Mouse (Mus musculus) G1E (cell line): ENCODE results near the gene Hoxb6.

ENCODE experiments used
- CTCF ChIP-seq: IDR thresholded peaks from 2 replicates; pipeline ENCODE4 v1.5.1; 2012; ENCODE audit warnings: low read depth, low read length, inconsistent platforms, mixed read lengths
- GATA1 ChIP-seq: IDR thresholded peaks from 2 replicates; pipeline ENCODE4 v1.6.1; 2012; ENCODE audit warnings: borderline replicate concordance, low read length, inconsistent platforms, mixed read lengths
- GATA2 ChIP-seq: IDR thresholded peaks from 2 replicates; pipeline ENCODE4 v1.6.1; 2012; ENCODE audit warnings: low read depth, low read length, inconsistent platforms, borderline replicate concordance
- POLR2AphosphoS5 ChIP-seq: IDR thresholded peaks from 2 replicates; pipeline ENCODE4 v1.6.1; 2012; ENCODE audit warnings: low read depth, low read length, inconsistent platforms; ENCODE audit not compliant: insufficient replicate concordance
- TAL1 ChIP-seq: conservative IDR thresholded peaks from 2 replicates; pipeline ENCODE4 v1.6.1; 2012; ENCODE audit warnings: low read depth, low read length, inconsistent platforms, mixed read lengths

- no peak for TF ChIP-seq CTCF
- no peak for TF ChIP-seq GATA1
- TF ChIP-seq TAL1 = no peak
- no peak for TF ChIP-seq POLR2AphosphoS5
- no peak for TF ChIP-seq GATA2
Measured at GRCm38 (mm10) chr11:96304381-96305195, 12.3 kb downstream of the Hoxb6 start.
